Mouse (Mus musculus): ENCODE results near the gene Nptx1.
A peak's percentile ranks its signal among the peaks of the same experiment; 100 is the strongest.

The Nptx1 gene

GRCm38 (mm10) chr11:119547183-119547921, at the start of gene Nptx1:
TSS of gene Nptx1 (minus strand) at chr11:119547753.
- DNase-seq: peak; percentile 15

GRCm38 (mm10) chr11:119593966-119594365, 46.4 kb upstream of the Nptx1 start:
- DNase-seq: peak; percentile 21

DNA sequence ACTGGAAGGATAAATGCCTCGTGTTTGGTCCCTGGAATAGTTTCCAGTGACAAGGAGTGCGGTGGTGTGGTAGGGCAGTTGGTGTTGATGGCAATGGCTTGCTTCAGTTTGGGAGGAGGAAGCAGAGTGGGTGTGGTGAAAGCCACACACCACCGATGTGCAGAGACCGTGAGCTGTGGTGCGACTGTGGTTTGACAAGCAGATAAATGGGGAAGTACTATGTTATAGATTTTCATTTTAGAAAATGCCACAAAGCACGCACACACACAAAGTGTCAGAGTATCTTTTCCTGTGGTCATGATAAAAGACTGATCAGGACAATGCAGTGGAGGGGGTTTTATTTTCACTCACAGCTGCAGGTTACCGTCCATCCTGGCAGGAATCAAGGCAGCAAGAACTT, 41.7 kb upstream of the Nptx1 start:
- no peak for DNase-seq

GRCm38 (mm10) chr11:119587112-119587511, 39.6 kb upstream of the Nptx1 start:
- DNase-seq: peak; percentile 28

DNA sequence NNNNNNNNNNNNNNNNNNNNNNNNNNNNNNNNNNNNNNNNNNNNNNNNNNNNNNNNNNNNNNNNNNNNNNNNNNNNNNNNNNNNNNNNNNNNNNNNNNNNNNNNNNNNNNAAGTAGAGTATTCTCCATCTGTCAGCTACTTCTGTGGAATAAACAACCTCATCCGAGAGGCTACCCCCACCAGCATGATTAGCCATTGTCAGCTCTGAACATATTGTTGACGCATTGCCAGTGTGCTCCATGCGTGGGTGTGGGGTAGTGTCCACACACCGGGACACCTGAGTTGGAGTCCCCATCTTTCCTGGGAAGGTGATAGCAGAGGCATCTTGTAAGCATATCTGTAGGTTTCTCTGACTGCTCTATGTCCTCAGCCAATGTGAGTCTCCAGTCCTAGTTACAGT, 39.0 kb upstream of the Nptx1 start:
- DNase-seq: no peak

- DNase-seq: no peak
Observed at GRCm38 (mm10) chr11:119577721-119578120, 30.2 kb upstream of the Nptx1 start.

DNA sequence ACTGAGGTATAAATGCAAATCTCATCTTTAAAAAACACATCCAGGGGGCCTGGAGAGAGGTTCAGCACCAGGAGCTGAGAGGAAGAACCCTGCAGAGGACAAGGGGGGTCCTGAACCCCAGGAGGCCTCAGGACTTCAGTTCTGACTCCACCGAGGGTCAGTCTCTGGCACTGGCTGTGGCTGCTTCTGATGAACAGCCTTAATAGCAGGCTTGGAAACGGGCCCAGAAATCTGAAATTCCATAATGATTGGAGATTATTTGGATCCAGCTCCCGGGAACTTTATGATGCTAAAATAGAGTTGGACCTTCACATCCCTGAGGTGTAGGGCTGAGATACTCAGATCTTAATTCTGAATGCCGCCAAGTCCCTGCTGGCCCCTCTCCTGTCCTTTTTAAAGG, 29.3 kb upstream of the Nptx1 start:
- no peak for DNase-seq

GRCm38 (mm10) chr11:119572316-119573010, 24.9 kb upstream of the Nptx1 start:
- no peak for DNase-seq

- DNase-seq: no peak
Observed at GRCm38 (mm10) chr11:119566188-119566587, 18.6 kb upstream of the Nptx1 start.

GRCm38 (mm10) chr11:119565684-119566083, 18.1 kb upstream of the Nptx1 start:
- DNase-seq: no peak

- no peak for DNase-seq
Observed at GRCm38 (mm10) chr11:119565021-119565420, 17.5 kb upstream of the Nptx1 start.

GRCm38 (mm10) chr11:119564383-119564782, 16.8 kb upstream of the Nptx1 start:
- DNase-seq: no peak

- DNase-seq: no peak
Observed at GRCm38 (mm10) chr11:119563166-119563565, 15.6 kb upstream of the Nptx1 start.

- DNase-seq: no peak
Observed at GRCm38 (mm10) chr11:119562286-119562685, 14.7 kb upstream of the Nptx1 start.

- no peak for DNase-seq
Observed at GRCm38 (mm10) chr11:119558870-119559610, 11.5 kb upstream of the Nptx1 start.

DNA sequence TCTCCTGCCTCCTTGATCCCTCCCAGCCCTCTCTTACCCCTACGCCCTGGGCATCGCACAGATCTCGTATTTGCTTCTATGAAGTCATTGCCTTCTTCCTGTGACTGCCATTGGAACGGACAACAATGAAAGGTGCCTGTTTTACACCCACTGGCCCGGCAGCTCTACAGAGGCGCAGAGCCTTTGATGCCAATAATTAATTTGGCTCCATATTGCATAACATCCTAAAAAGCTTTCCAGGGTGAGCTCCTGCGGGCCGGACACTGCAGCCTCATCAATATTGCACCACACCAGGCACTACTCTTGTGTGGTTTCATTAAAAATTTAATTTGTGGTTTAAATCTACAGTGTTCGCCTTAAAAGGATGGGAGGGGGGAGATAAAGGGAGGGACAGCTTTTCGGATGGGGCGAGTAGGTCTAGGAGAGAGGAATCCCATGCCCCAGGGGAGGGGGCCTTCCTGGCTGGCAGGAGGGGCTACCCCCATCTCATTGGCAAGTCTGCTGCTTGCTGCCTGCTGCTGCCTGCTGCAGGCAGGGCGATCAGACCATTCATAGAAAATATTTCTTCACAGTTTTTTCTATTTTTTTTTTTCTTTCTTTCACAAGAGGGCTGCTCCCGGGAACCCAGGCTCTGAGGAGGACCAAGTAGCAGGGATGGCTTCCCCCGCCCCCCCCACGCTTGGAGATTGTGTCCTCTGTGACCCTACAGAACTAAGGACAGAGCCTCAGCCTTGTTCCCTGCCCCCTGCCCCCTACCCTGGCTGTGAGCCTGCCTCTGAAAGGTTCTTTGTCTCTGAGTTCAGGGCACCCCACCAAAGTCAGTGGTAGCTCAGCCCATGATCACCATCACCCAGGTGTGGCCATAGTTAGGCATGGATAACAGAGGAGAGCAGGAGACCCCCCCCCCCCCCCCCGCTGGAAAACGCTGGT, 10.7 kb upstream of the Nptx1 start:
- no peak for DNase-seq

GRCm38 (mm10) chr11:119555170-119555569, 7.6 kb upstream of the Nptx1 start:
- no peak for DNase-seq

- DNase-seq: no peak
Observed at GRCm38 (mm10) chr11:119554706-119555105, 7.2 kb upstream of the Nptx1 start.

- no peak for DNase-seq
Observed at GRCm38 (mm10) chr11:119552902-119553802, 5.6 kb upstream of the Nptx1 start.

DNA sequence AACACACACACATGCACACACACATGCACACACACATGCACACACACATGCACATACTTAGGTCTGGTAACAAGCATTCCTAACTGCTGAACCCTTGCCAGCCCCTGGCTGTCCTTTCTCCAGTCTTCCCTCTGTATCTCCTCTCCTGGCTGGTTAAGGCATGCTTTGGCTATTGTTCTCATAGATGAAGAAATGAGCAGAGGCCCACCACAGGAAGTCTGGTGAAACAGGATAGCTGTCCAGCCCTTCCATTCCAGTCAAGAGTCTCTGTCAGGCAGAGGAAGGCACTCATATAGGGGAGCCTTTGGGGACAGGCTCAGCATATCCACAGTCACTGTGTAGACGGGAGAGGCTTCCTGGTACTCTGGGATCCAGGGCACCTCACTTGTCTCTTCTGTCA, 4.7 kb upstream of the Nptx1 start:
- DNase-seq: no peak

GRCm38 (mm10) chr11:119551468-119551867, 3.9 kb upstream of the Nptx1 start:
- no peak for DNase-seq
